Mouse (Mus musculus) natural killer cell, adult 2 months (primary cell): Measurements from ENCODE around the gene Chl1.

ENCODE experiments used
- DNase-seq, 2 experiments: peaks; one replicate each; pipeline ENCODE4 v3.0.0; 2022; ENCODE audit warnings: low spot score in 2 of 2

The Chl1 gene

GRCm38 (mm10) chr6:103542576-103542975, 32.2 kb downstream of the Chl1 start:
- DNase-seq, result no peak

GRCm38 (mm10) chr6:103543753-103544152, 33.4 kb downstream of the Chl1 start:
- DNase-seq, result no peak

GRCm38 (mm10) chr6:103546314-103546713, 35.9 kb downstream of the Chl1 start:
- DNase-seq, result no peak

- no peak for DNase-seq
Measured at GRCm38 (mm10) chr6:103549929-103550328, 39.5 kb downstream of the Chl1 start.

- no peak for DNase-seq
Measured at GRCm38 (mm10) chr6:103558037-103558893, 47.9 kb downstream of the Chl1 start.

- DNase-seq, result no peak
Measured at GRCm38 (mm10) chr6:103558894-103559225, 48.5 kb downstream of the Chl1 start.

- no peak for DNase-seq
Measured at GRCm38 (mm10) chr6:103559344-103559743, 49.0 kb downstream of the Chl1 start.

- DNase-seq, result no peak
Measured at GRCm38 (mm10) chr6:103564811-103565210, 54.4 kb downstream of the Chl1 start.

- DNase-seq, result no peak
Measured at GRCm38 (mm10) chr6:103567247-103567646, 56.9 kb downstream of the Chl1 start.

GRCm38 (mm10) chr6:103572659-103573058, 62.3 kb downstream of the Chl1 start:
- DNase-seq, result no peak

- DNase-seq, result no peak
Measured at GRCm38 (mm10) chr6:103584224-103584623, 73.8 kb downstream of the Chl1 start.

GRCm38 (mm10) chr6:103585667-103586066, 75.3 kb downstream of the Chl1 start:
- no peak for DNase-seq

GRCm38 (mm10) chr6:103586081-103586480, 75.7 kb downstream of the Chl1 start:
- no peak for DNase-seq

- no peak for DNase-seq
Measured at GRCm38 (mm10) chr6:103602070-103602469, 91.7 kb downstream of the Chl1 start.

- no peak for DNase-seq
Measured at GRCm38 (mm10) chr6:103610656-103611055, 100.3 kb downstream of the Chl1 start.

GRCm38 (mm10) chr6:103612626-103613025, 102.2 kb downstream of the Chl1 start:
- no peak for DNase-seq

GRCm38 (mm10) chr6:103613714-103614113, 103.3 kb downstream of the Chl1 start:
- DNase-seq, result no peak

- no peak for DNase-seq
Measured at GRCm38 (mm10) chr6:103615924-103616602, 105.7 kb downstream of the Chl1 start.

GRCm38 (mm10) chr6:103620880-103621279, 110.5 kb downstream of the Chl1 start:
- DNase-seq, result no peak

GRCm38 (mm10) chr6:103622117-103622713, 111.8 kb downstream of the Chl1 start:
- DNase-seq, result no peak

- no peak for DNase-seq
Measured at GRCm38 (mm10) chr6:103632856-103633255, 122.5 kb downstream of the Chl1 start.

- no peak for DNase-seq
Measured at GRCm38 (mm10) chr6:103656778-103657177, 146.4 kb downstream of the Chl1 start.

- no peak for DNase-seq
Measured at GRCm38 (mm10) chr6:103659173-103659572, 148.8 kb downstream of the Chl1 start.
